Mouse (Mus musculus): ENCODE measurements at regions not wholly inside any gene's neighbourhood (a gene's known extent, or its start where the extent isn't known, plus 50 kb on each side); places are given as distances from the start of the nearest gene placed in this dataset.

- ATAC-seq (ENCODE audit: insufficient number of reproducible peaks, insufficient read depth, low FRiP score, low TSS enrichment, low read depth): no peak
- Histone ChIP-seq H3K4me1 (peaks cover 52% of the 10 kb centered on the region), H3K27me3 (peaks cover 48% of the 10 kb centered on the region), H3K27ac (no peak overlapping the region), H3K36me3 (no peaks in the 10 kb centered on the region), H3K4me3 (no peak overlapping the region), H3K9ac (no peak overlapping the region), H3K4me2 (no peak overlapping the region), H3K9me3 (no peaks in the 10 kb centered on the region)
- WGBS: 51% methylated on average over 2 of the region's 2 CpGs
Observed at GRCm38 (mm10) chr9:61620786-61621185, 248.6 kb downstream of the Tle3 start.

GRCm38 (mm10) chr9:61620105-61620504, 247.9 kb downstream of the Tle3 start:
- WGBS: 53% methylated on average over 4 of the region's 4 CpGs
- no peak for ATAC-seq (ENCODE audit: insufficient number of reproducible peaks, insufficient read depth, low FRiP score, low TSS enrichment, low read depth)
- Histone ChIP-seq H3K4me1 (peaks cover 59% of the 10 kb centered on the region), H3K9me3 (no peaks in the 10 kb centered on the region), H3K9ac (no peak overlapping the region), H3K4me2 (no peak overlapping the region), H3K4me3 (no peak overlapping the region), H3K27me3 (peaks cover 47% of the 10 kb centered on the region), H3K27ac (no peak overlapping the region), H3K36me3 (no peaks in the 10 kb centered on the region)

GRCm38 (mm10) chr9:61618510-61619249, 246.5 kb downstream of the Tle3 start:
- Histone ChIP-seq H3K9ac (no peak overlapping the region), H3K4me2 (no peak overlapping the region), H3K36me3 (no peaks in the 10 kb centered on the region), H3K27me3 (peaks cover 42% of the 10 kb centered on the region), H3K27ac (peak overlapping the region; percentile 41; the same call in 1 of the 2 replicates), H3K4me3 (no peak overlapping the region), H3K9me3 (no peaks in the 10 kb centered on the region), H3K4me1 (peaks cover 51% of the 10 kb centered on the region)
- WGBS: 11% methylated on average over 12 of the region's 12 CpGs
- peak; percentile 21; the same call in 1 of the 2 replicates for ATAC-seq (ENCODE audit: insufficient number of reproducible peaks, insufficient read depth, low FRiP score, low TSS enrichment, low read depth)

GRCm38 (mm10) chr9:61617979-61618378, 245.8 kb downstream of the Tle3 start:
- H3K27ac ChIP-seq: 0 out of 2 replicates have a peak overlapping the region, but pooled peaks have one; percentile 7
- H3K9ac ChIP-seq: no peak overlapping the region
- no peak overlapping the region for H3K4me2 ChIP-seq
- ATAC-seq (ENCODE audit: insufficient number of reproducible peaks, insufficient read depth, low FRiP score, low TSS enrichment, low read depth): no peak
- H3K4me1 ChIP-seq: peaks cover 48% of the 10 kb centered on the region
- no peaks in the 10 kb centered on the region for H3K36me3 ChIP-seq
- peaks cover 3% of the 10 kb centered on the region; the same call in 1 of the 2 replicates for H3K9me3 ChIP-seq
- no peak overlapping the region for H3K4me3 ChIP-seq
- H3K27me3 ChIP-seq: peaks cover 40% of the 10 kb centered on the region
- WGBS: 36% methylated on average over 8 of the region's 8 CpGs

GRCm38 (mm10) chr9:61615556-61615955, 243.4 kb downstream of the Tle3 start:
- H3K4me2 ChIP-seq: no peak overlapping the region
- no peak for ATAC-seq (ENCODE audit: insufficient number of reproducible peaks, insufficient read depth, low FRiP score, low TSS enrichment, low read depth)
- H3K4me1 ChIP-seq: peaks cover 32% of the 10 kb centered on the region
- no peaks in the 10 kb centered on the region for H3K36me3 ChIP-seq
- no peak overlapping the region for H3K4me3 ChIP-seq
- peaks cover 5% of the 10 kb centered on the region; the same call in 1 of the 2 replicates for H3K9me3 ChIP-seq
- H3K27me3 ChIP-seq: peaks cover 36% of the 10 kb centered on the region
- no peak overlapping the region for H3K9ac ChIP-seq
- WGBS: 38% methylated on average over 4 of the region's 4 CpGs
- no peak overlapping the region for H3K27ac ChIP-seq

- no peak overlapping the region for H3K9ac ChIP-seq
- H3K4me1 ChIP-seq: peaks cover 28% of the 10 kb centered on the region
- WGBS: 82% methylated on average over 5 of the region's 5 CpGs
- H3K36me3 ChIP-seq: no peaks in the 10 kb centered on the region
- ATAC-seq (ENCODE audit: insufficient number of reproducible peaks, insufficient read depth, low FRiP score, low TSS enrichment, low read depth): no peak
- no peak overlapping the region for H3K4me2 ChIP-seq
- no peak overlapping the region for H3K27ac ChIP-seq
- H3K4me3 ChIP-seq: no peak overlapping the region
- no peaks in the 10 kb centered on the region for H3K9me3 ChIP-seq
- H3K27me3 ChIP-seq: peaks cover 34% of the 10 kb centered on the region; the same call in 1 of the 2 replicates
Observed at GRCm38 (mm10) chr9:61607576-61607975, 235.4 kb downstream of the Tle3 start.

- Histone ChIP-seq H3K9ac (no peak overlapping the region), H3K36me3 (no peaks in the 10 kb centered on the region), H3K4me1 (peaks cover 45% of the 10 kb centered on the region), H3K9me3 (no peaks in the 10 kb centered on the region), H3K4me3 (no peak overlapping the region), H3K27me3 (peaks cover 8% of the 10 kb centered on the region; the same call in 1 of the 2 replicates), H3K27ac (no peak overlapping the region; the same call in 1 of the 2 replicates), H3K4me2 (peak overlapping the region; percentile 26)
- peak; percentile 67 for ATAC-seq (ENCODE audit: insufficient number of reproducible peaks, insufficient read depth, low FRiP score, low TSS enrichment, low read depth)
- 14% methylated on average over 7 of the region's 7 CpGs for WGBS
Observed at GRCm38 (mm10) chr9:61602353-61602978, 230.3 kb downstream of the Tle3 start.

GRCm38 (mm10) chr9:61601911-61602310, 229.7 kb downstream of the Tle3 start:
- H3K36me3 ChIP-seq: no peaks in the 10 kb centered on the region
- no peak overlapping the region for H3K4me2 ChIP-seq
- no peak overlapping the region for H3K9ac ChIP-seq
- ATAC-seq (ENCODE audit: insufficient number of reproducible peaks, insufficient read depth, low FRiP score, low TSS enrichment, low read depth): no peak
- no peak overlapping the region; the same call in 1 of the 2 replicates for H3K27ac ChIP-seq
- H3K4me1 ChIP-seq: peaks cover 51% of the 10 kb centered on the region
- H3K27me3 ChIP-seq: peaks cover 8% of the 10 kb centered on the region; the same call in 1 of the 2 replicates
- H3K4me3 ChIP-seq: no peak overlapping the region
- no peaks in the 10 kb centered on the region for H3K9me3 ChIP-seq
- 44% methylated on average over 6 of the region's 6 CpGs for WGBS

GRCm38 (mm10) chr9:61597287-61597686, 225.1 kb downstream of the Tle3 start:
- no peak overlapping the region for H3K4me3 ChIP-seq
- no peak overlapping the region for H3K9ac ChIP-seq
- H3K36me3 ChIP-seq: no peaks in the 10 kb centered on the region
- H3K27ac ChIP-seq: 0 out of 2 replicates have a peak overlapping the region, but pooled peaks have one; percentile 60
- no peaks in the 10 kb centered on the region for H3K9me3 ChIP-seq
- H3K4me1 ChIP-seq: peaks cover 37% of the 10 kb centered on the region
- 10% methylated on average over 7 of the region's 7 CpGs for WGBS
- no peaks in the 10 kb centered on the region for H3K27me3 ChIP-seq
- H3K4me2 ChIP-seq: peak overlapping the region; percentile 30
- no peak for ATAC-seq (ENCODE audit: insufficient number of reproducible peaks, insufficient read depth, low FRiP score, low TSS enrichment, low read depth)

- 39% methylated on average over 17 of the region's 17 CpGs for WGBS
- no peak overlapping the region for H3K9ac ChIP-seq
- peaks cover 31% of the 10 kb centered on the region for H3K4me1 ChIP-seq
- no peaks in the 10 kb centered on the region for H3K27me3 ChIP-seq
- H3K4me2 ChIP-seq: 0 out of 2 replicates have a peak overlapping the region, but pooled peaks have one; percentile 30
- H3K9me3 ChIP-seq: no peaks in the 10 kb centered on the region
- no peak overlapping the region for H3K4me3 ChIP-seq
- no peaks in the 10 kb centered on the region for H3K36me3 ChIP-seq
- no peak for ATAC-seq (ENCODE audit: insufficient number of reproducible peaks, insufficient read depth, low FRiP score, low TSS enrichment, low read depth)
- H3K27ac ChIP-seq: 0 out of 2 replicates have a peak overlapping the region, but pooled peaks have one; percentile 60
Observed at GRCm38 (mm10) chr9:61596410-61597108, 224.4 kb downstream of the Tle3 start.

- ATAC-seq (ENCODE audit: insufficient number of reproducible peaks, insufficient read depth, low FRiP score, low TSS enrichment, low read depth): no peak
- Histone ChIP-seq H3K9me3 (no peaks in the 10 kb centered on the region), H3K36me3 (no peaks in the 10 kb centered on the region), H3K4me3 (no peak overlapping the region), H3K4me1 (peaks cover 30% of the 10 kb centered on the region), H3K9ac (no peak overlapping the region), H3K27ac (no peak overlapping the region), H3K27me3 (no peaks in the 10 kb centered on the region), H3K4me2 (no peak overlapping the region)
- WGBS: 71% methylated on average over 9 of the region's 9 CpGs
Observed at GRCm38 (mm10) chr9:61595170-61595967, 223.2 kb downstream of the Tle3 start.
